Mouse (Mus musculus): ENCODE measurements around the gene Fam184a. TPM values are rescaled to one million over a fixed set of nuclear protein-coding genes. Genes with fewer than 3 reads are reported as not detected.

Fam184a gene
- polyA plus RNA-seq, 1 experiment from 2014 or later, result 14.8 TPM

- Histone ChIP-seq H3K4me2 (no peak overlapping the region), H3K4me3 (no peak overlapping the region), H3K36me3 (replicated peaks) (no peaks in the 10 kb centered on the region), H3K27ac (no peak overlapping the region), H3K4me1 (no peaks in the 10 kb centered on the region; the same call in 1 of the 2 replicates), H3K9ac (no peak overlapping the region), H3K9me3 (no peaks in the 10 kb centered on the region), H3K27me3 (replicated peaks) (no peaks in the 10 kb centered on the region)
- ATAC-seq (replicated peaks), result 0 out of 2 replicates have a peak, but pooled peaks have one; percentile 29
- WGBS, result 70% methylated on average over 5 of the region's 5 CpGs
Measured at GRCm38 (mm10) chr10:53742961-53743360, 8.0 kb downstream of the Fam184a start.

GRCm38 (mm10) chr10:53740014-53740413 is 10.9 kb downstream of the Fam184a start:
- no peaks in the 10 kb centered on the region for H3K36me3 ChIP-seq (replicated peaks)
- H3K4me3 ChIP-seq, result no peak overlapping the region
- no peak overlapping the region for H3K4me2 ChIP-seq
- no peak for ATAC-seq (replicated peaks)
- H3K27me3 ChIP-seq (replicated peaks), result no peaks in the 10 kb centered on the region
- H3K9me3 ChIP-seq, result no peaks in the 10 kb centered on the region
- no peak overlapping the region for H3K9ac ChIP-seq
- no peaks in the 10 kb centered on the region; the same call in 1 of the 2 replicates for H3K4me1 ChIP-seq
- H3K27ac ChIP-seq, result no peak overlapping the region

- no peak overlapping the region for H3K4me2 ChIP-seq
- H3K9ac ChIP-seq, result no peak overlapping the region
- no peak overlapping the region for H3K27ac ChIP-seq
- 89% methylated on average over 8 of the region's 8 CpGs for WGBS
- H3K4me3 ChIP-seq, result no peak overlapping the region
- H3K36me3 ChIP-seq (replicated peaks), result no peaks in the 10 kb centered on the region
- no peaks in the 10 kb centered on the region for H3K9me3 ChIP-seq
- H3K4me1 ChIP-seq, result no peaks in the 10 kb centered on the region; the same call in 1 of the 2 replicates
- ATAC-seq (replicated peaks), result no peak
- H3K27me3 ChIP-seq (replicated peaks), result no peaks in the 10 kb centered on the region
Measured at GRCm38 (mm10) chr10:53738842-53739241, 12.1 kb downstream of the Fam184a start.

- ATAC-seq (replicated peaks), result no peak
- WGBS, result 74% methylated on average over 7 of the region's 7 CpGs
Measured at GRCm38 (mm10) chr10:53735201-53735865, 15.6 kb downstream of the Fam184a start.

GRCm38 (mm10) chr10:53732324-53732723 is 18.6 kb downstream of the Fam184a start:
- H3K9me3 ChIP-seq, result no peaks in the 10 kb centered on the region
- H3K9ac ChIP-seq, result no peak overlapping the region
- H3K4me3 ChIP-seq, result no peak overlapping the region
- no peak overlapping the region for H3K4me2 ChIP-seq
- H3K27me3 ChIP-seq (replicated peaks), result no peaks in the 10 kb centered on the region
- no peak overlapping the region for H3K27ac ChIP-seq
- WGBS, result 90% methylated on average over 7 of the region's 7 CpGs
- no peak for ATAC-seq (replicated peaks)
- H3K4me1 ChIP-seq, result no peaks in the 10 kb centered on the region
- H3K36me3 ChIP-seq (replicated peaks), result no peaks in the 10 kb centered on the region

More at GRCm38 (mm10) chr10:53735201-53735865, 15.6 kb downstream of the Fam184a start:
- Histone ChIP-seq H3K4me3 (no peak overlapping the region), H3K4me1 (no peaks in the 10 kb centered on the region), H3K9me3 (no peaks in the 10 kb centered on the region), H3K9ac (no peak overlapping the region), H3K27ac (no peak overlapping the region), H3K36me3 (replicated peaks) (no peaks in the 10 kb centered on the region), H3K27me3 (replicated peaks) (no peaks in the 10 kb centered on the region), H3K4me2 (no peak overlapping the region)

GRCm38 (mm10) chr10:53728883-53729282 is 22.0 kb downstream of the Fam184a start:
- no peaks in the 10 kb centered on the region for H3K4me1 ChIP-seq

GRCm38 (mm10) chr10:53725301-53725700 is 25.6 kb downstream of the Fam184a start:
- no peak overlapping the region for H3K4me3 ChIP-seq
- no peak overlapping the region for H3K9ac ChIP-seq
- WGBS, result 36% methylated on average over 2 of the region's 2 CpGs
- H3K4me1 ChIP-seq, result no peaks in the 10 kb centered on the region
- no peak overlapping the region for H3K4me2 ChIP-seq
- no peaks in the 10 kb centered on the region for H3K27me3 ChIP-seq (replicated peaks)
- ATAC-seq (replicated peaks), result no peak
- H3K36me3 ChIP-seq (replicated peaks), result no peaks in the 10 kb centered on the region
- H3K27ac ChIP-seq, result no peak overlapping the region
- H3K9me3 ChIP-seq, result no peaks in the 10 kb centered on the region

More at GRCm38 (mm10) chr10:53728883-53729282, 22.0 kb downstream of the Fam184a start:
- WGBS, result 74% methylated on average over 1 of the region's 1 CpGs
- Histone ChIP-seq H3K36me3 (replicated peaks) (no peaks in the 10 kb centered on the region), H3K9me3 (no peaks in the 10 kb centered on the region), H3K4me3 (no peak overlapping the region), H3K27me3 (replicated peaks) (no peaks in the 10 kb centered on the region), H3K4me2 (no peak overlapping the region), H3K27ac (no peak overlapping the region), H3K9ac (no peak overlapping the region)
- ATAC-seq (replicated peaks), result no peak

- 93% methylated on average over 9 of the region's 9 CpGs for WGBS
- Histone ChIP-seq H3K9ac (no peak overlapping the region), H3K4me3 (no peak overlapping the region), H3K4me2 (no peak overlapping the region), H3K9me3 (no peaks in the 10 kb centered on the region), H3K36me3 (replicated peaks) (no peaks in the 10 kb centered on the region), H3K27me3 (replicated peaks) (no peaks in the 10 kb centered on the region), H3K4me1 (no peaks in the 10 kb centered on the region), H3K27ac (no peak overlapping the region)
- ATAC-seq (replicated peaks), result no peak
Measured at GRCm38 (mm10) chr10:53704516-53704915, 46.4 kb downstream of the Fam184a start.

GRCm38 (mm10) chr10:53698531-53698930 is 52.4 kb downstream of the Fam184a start:
- Histone ChIP-seq H3K4me1 (no peaks in the 10 kb centered on the region), H3K9ac (no peak overlapping the region), H3K4me2 (no peak overlapping the region), H3K36me3 (replicated peaks) (no peaks in the 10 kb centered on the region), H3K4me3 (no peak overlapping the region), H3K27ac (no peak overlapping the region), H3K9me3 (no peaks in the 10 kb centered on the region), H3K27me3 (replicated peaks) (no peaks in the 10 kb centered on the region)
- ATAC-seq (replicated peaks), result no peak
- 95% methylated on average over 10 of the region's 10 CpGs for WGBS

GRCm38 (mm10) chr10:53694757-53695156 is 56.2 kb downstream of the Fam184a start:
- no peaks in the 10 kb centered on the region for H3K36me3 ChIP-seq (replicated peaks)
- H3K4me3 ChIP-seq, result no peak overlapping the region
- no peaks in the 10 kb centered on the region for H3K4me1 ChIP-seq
- ATAC-seq (replicated peaks), result no peak
- H3K9ac ChIP-seq, result no peak overlapping the region
- no peaks in the 10 kb centered on the region for H3K9me3 ChIP-seq
- H3K27me3 ChIP-seq (replicated peaks), result no peaks in the 10 kb centered on the region
- H3K27ac ChIP-seq, result no peak overlapping the region
- WGBS, result 75% methylated on average over 5 of the region's 5 CpGs
- H3K4me2 ChIP-seq, result no peak overlapping the region

GRCm38 (mm10) chr10:53691263-53691662 is 59.7 kb downstream of the Fam184a start:
- Histone ChIP-seq H3K27ac (no peak overlapping the region), H3K4me2 (no peak overlapping the region), H3K36me3 (replicated peaks) (no peaks in the 10 kb centered on the region), H3K4me1 (no peaks in the 10 kb centered on the region), H3K4me3 (no peak overlapping the region), H3K9me3 (no peaks in the 10 kb centered on the region), H3K27me3 (replicated peaks) (no peaks in the 10 kb centered on the region), H3K9ac (no peak overlapping the region)
- ATAC-seq (replicated peaks), result no peak

- WGBS, result 84% methylated on average over 4 of the region's 4 CpGs
- Histone ChIP-seq H3K36me3 (replicated peaks) (no peaks in the 10 kb centered on the region), H3K4me2 (no peak overlapping the region), H3K4me3 (no peak overlapping the region), H3K27ac (no peak overlapping the region), H3K27me3 (replicated peaks) (no peaks in the 10 kb centered on the region), H3K9me3 (no peaks in the 10 kb centered on the region), H3K9ac (no peak overlapping the region), H3K4me1 (no peaks in the 10 kb centered on the region)
- ATAC-seq (replicated peaks), result no peak
Measured at GRCm38 (mm10) chr10:53688952-53689584, 61.9 kb downstream of the Fam184a start.

- Histone ChIP-seq H3K27ac (no peak overlapping the region), H3K36me3 (replicated peaks) (no peaks in the 10 kb centered on the region), H3K4me2 (no peak overlapping the region), H3K27me3 (replicated peaks) (no peaks in the 10 kb centered on the region), H3K9me3 (no peaks in the 10 kb centered on the region), H3K4me3 (no peak overlapping the region), H3K9ac (no peak overlapping the region), H3K4me1 (no peaks in the 10 kb centered on the region)
- ATAC-seq (replicated peaks), result no peak
- 83% methylated on average over 1 of the region's 1 CpGs for WGBS
Measured at GRCm38 (mm10) chr10:53688533-53688932, 62.4 kb downstream of the Fam184a start.
